Mouse (Mus musculus) embryonic facial prominence, embryonic 15.5 days (tissue): ENCODE data around the gene Haus8. TPM values are rescaled to one million over a fixed set of nuclear protein-coding genes. Genes with fewer than 3 reads are reported as not detected.
"Not testable (repeated sequence)": the region's sequence is repeated elsewhere in the genome, so short reads cannot be mapped to it uniquely, and the experiment has no call there.

Experiments used
- ATAC-seq: fragments of 200-750 bp; cut with Nextera tagmentation; 2 replicates; pipeline ENCODE4 v1.8.0; 2017; ENCODE audit warnings: low read depth, moderate TSS enrichment; ENCODE audit not compliant: insufficient number of reproducible peaks, low FRiP score, low TSS enrichment
- H3K27ac ChIP-seq: fragments of 300-500 bp; sonication (generic); replicated peaks from 2 replicates; pipeline ENCODE4 v1.5.1; 2015; ENCODE audit warnings: mild to moderate bottlenecking, inconsistent platforms
- H3K27me3 ChIP-seq: fragments of 300-500 bp; sonication (generic); 2 replicates; pipeline ENCODE4 v1.6.1; 2015; ENCODE audit warnings: inconsistent platforms
- H3K36me3 ChIP-seq: fragments of 300-500 bp; sonication (generic); 2 replicates; pipeline ENCODE4 v1.6.1; 2015; ENCODE audit warnings: mild to moderate bottlenecking, inconsistent platforms
- H3K4me1 ChIP-seq: fragments of 300-500 bp; sonication (generic); 2 replicates; pipeline ENCODE4 v1.6.1; 2015; ENCODE audit warnings: inconsistent platforms
- H3K4me2 ChIP-seq: fragments of 300-500 bp; sonication (generic); replicated peaks from 2 replicates; pipeline ENCODE4 v1.6.1; 2015; ENCODE audit warnings: mild to moderate bottlenecking, inconsistent platforms
- H3K4me3 ChIP-seq: fragments of 300-500 bp; sonication (generic); replicated peaks from 2 replicates; pipeline ENCODE4 v1.5.1; 2015; ENCODE audit warnings: mild to moderate bottlenecking, inconsistent platforms
- H3K9ac ChIP-seq: fragments of 300-500 bp; sonication (generic); 2 replicates; pipeline ENCODE4 v1.6.1; 2015; ENCODE audit warnings: inconsistent platforms
- H3K9me3 ChIP-seq: fragments of 300-500 bp; sonication (generic); replicated peaks from 2 replicates; pipeline ENCODE4 v1.6.1; 2016; ENCODE audit warnings: inconsistent platforms
- WGBS: fragments of 180-500 bp; shearing (Covaris S2); methylation state at CpG from one replicate; pipeline ENCODE4 v1.1.7; 2015; 5-methylcytosine and 5-hydroxymethylcytosine counted together
- polyA plus RNA-seq: library from polyadenylated mRNA; unstranded; fragments of >200 nt; fragmentation: Nextera tagmentation; extraction: Ambion mirVana; gene quantifications from 2 replicates; pipeline ENCODE4 v1.2.1, GENCODE M21; 2015

The Haus8 gene
- polyA plus RNA-seq, 1 experiment from 2014 or later: 48.6 TPM

- not testable (repeated sequence) for H3K9me3 ChIP-seq
- WGBS: 77% methylated on average over 2 of the region's 2 CpGs
Measured at GRCm38 (mm10) chr8:71286223-71286622, 13.5 kb upstream of the Haus8 start.

GRCm38 (mm10) chr8:71282621-71283020 is 9.9 kb upstream of the Haus8 start:
- no peaks in the 10 kb centered on the region for H3K36me3 ChIP-seq
- no peaks in the 10 kb centered on the region for H3K9me3 ChIP-seq
- H3K4me2 ChIP-seq: no peak overlapping the region
- H3K27ac ChIP-seq: peak overlapping the region; percentile 63
- WGBS: 50% methylated on average over 5 of the region's 5 CpGs
- H3K4me1 ChIP-seq: peaks cover 17% of the 10 kb centered on the region
- H3K9ac ChIP-seq: no peak overlapping the region
- peak; percentile 73; the same call in 1 of the 2 replicates for ATAC-seq
- no peaks in the 10 kb centered on the region for H3K27me3 ChIP-seq
- no peak overlapping the region for H3K4me3 ChIP-seq

More at GRCm38 (mm10) chr8:71286223-71286622, 13.5 kb upstream of the Haus8 start:
- H3K27me3 ChIP-seq, H3K4me2 ChIP-seq, ATAC-seq, H3K9ac ChIP-seq, H3K4me3 ChIP-seq, H3K27ac ChIP-seq: not testable (repeated sequence)
- Histone ChIP-seq H3K4me1 (peaks cover 17% of the 10 kb centered on the region), H3K36me3 (peaks cover 14% of the 10 kb centered on the region)

- H3K4me2 ChIP-seq, H3K9ac ChIP-seq, H3K4me3 ChIP-seq, ATAC-seq, H3K9me3 ChIP-seq, H3K36me3 ChIP-seq, H3K27me3 ChIP-seq: not testable (repeated sequence)
- Histone ChIP-seq H3K4me1 (peaks cover 17% of the 10 kb centered on the region), H3K27ac (peak overlapping the region; percentile 63; the same call in 1 of the 2 replicates)
- 45% methylated on average over 1 of the region's 1 CpGs for WGBS
Measured at GRCm38 (mm10) chr8:71281731-71282130, 9.0 kb upstream of the Haus8 start.

GRCm38 (mm10) chr8:71279409-71279808 is 6.7 kb upstream of the Haus8 start:
- not testable (repeated sequence) for H3K27ac ChIP-seq, H3K4me2 ChIP-seq, H3K27me3 ChIP-seq, H3K9ac ChIP-seq, H3K4me3 ChIP-seq, H3K36me3 ChIP-seq, ATAC-seq, H3K9me3 ChIP-seq
- 68% methylated on average over 1 of the region's 1 CpGs for WGBS
- H3K4me1 ChIP-seq: peaks cover 29% of the 10 kb centered on the region

GRCm38 (mm10) chr8:71276166-71276565 is 3.4 kb upstream of the Haus8 start:
- H3K9me3 ChIP-seq: no peaks in the 10 kb centered on the region
- H3K27me3 ChIP-seq: no peaks in the 10 kb centered on the region
- H3K9ac ChIP-seq: no peak overlapping the region
- no peak overlapping the region for H3K4me3 ChIP-seq
- no peak for ATAC-seq
- no peak overlapping the region for H3K4me2 ChIP-seq
- H3K4me1 ChIP-seq: peaks cover 31% of the 10 kb centered on the region
- H3K36me3 ChIP-seq: 0 out of 2 replicates have a peak, but pooled peaks cover 4% of the 10 kb centered on the region
- WGBS: 87% methylated on average over 3 of the region's 3 CpGs
- H3K27ac ChIP-seq: no peak overlapping the region

- no peak for ATAC-seq
- H3K9me3 ChIP-seq: no peaks in the 10 kb centered on the region
- H3K27ac ChIP-seq: no peak overlapping the region
- H3K4me3 ChIP-seq: no peak overlapping the region
- 0 out of 2 replicates have a peak overlapping the region, but pooled peaks have one; percentile 78 for H3K4me2 ChIP-seq
- H3K36me3 ChIP-seq: 0 out of 2 replicates have a peak, but pooled peaks cover 4% of the 10 kb centered on the region
- no peak overlapping the region for H3K9ac ChIP-seq
- H3K27me3 ChIP-seq: no peaks in the 10 kb centered on the region
- H3K4me1 ChIP-seq: peaks cover 31% of the 10 kb centered on the region
Measured at GRCm38 (mm10) chr8:71274478-71274877, 1.7 kb upstream of the Haus8 start.

GRCm38 (mm10) chr8:71273151-71273510 is 397 bp upstream of the Haus8 start:
- Histone ChIP-seq H3K27me3 (no peaks in the 10 kb centered on the region), H3K9ac (peak overlapping the region; percentile 49), H3K36me3 (0 out of 2 replicates have a peak, but pooled peaks cover 4% of the 10 kb centered on the region), H3K4me2 (peak overlapping the region; percentile 78), H3K4me1 (peaks cover 31% of the 10 kb centered on the region), H3K4me3 (peak overlapping the region; percentile 89), H3K9me3 (no peaks in the 10 kb centered on the region), H3K27ac (peak overlapping the region; percentile 83)
- under 1% methylated on average over 14 of the region's 14 CpGs for WGBS
- no peak for ATAC-seq

GRCm38 (mm10) chr8:71271630-71272029 is 1.1 kb downstream of the Haus8 start:
- no peaks in the 10 kb centered on the region for H3K9me3 ChIP-seq
- peak overlapping the region; percentile 60; the same call in 1 of the 2 replicates for H3K9ac ChIP-seq
- no peaks in the 10 kb centered on the region for H3K27me3 ChIP-seq

GRCm38 (mm10) chr8:71268286-71268685 is 4.4 kb downstream of the Haus8 start:
- not testable (repeated sequence) for H3K27me3 ChIP-seq, H3K4me2 ChIP-seq, H3K9ac ChIP-seq, H3K9me3 ChIP-seq, H3K27ac ChIP-seq, H3K4me1 ChIP-seq, H3K4me3 ChIP-seq, ATAC-seq, H3K36me3 ChIP-seq
- whole genome bisulfite sequencing: 90% methylated on average over 6 of the region's 6 CpGs

More at GRCm38 (mm10) chr8:71271630-71272029, 1.1 kb downstream of the Haus8 start:
- Histone ChIP-seq H3K4me1 (peaks cover 31% of the 10 kb centered on the region), H3K4me3 (peak overlapping the region; percentile 89), H3K36me3 (0 out of 2 replicates have a peak, but pooled peaks cover under 1% of the 10 kb centered on the region), H3K27ac (peak overlapping the region; percentile 83), H3K4me2 (peak overlapping the region; percentile 78)
- 17% methylated on average over 5 of the region's 5 CpGs for WGBS
- no peak for ATAC-seq

GRCm38 (mm10) chr8:71267690-71268089 is 5.0 kb downstream of the Haus8 start:
- no peak for ATAC-seq
- peaks cover 6% of the 10 kb centered on the region; the same call in 1 of the 2 replicates for H3K36me3 ChIP-seq
- H3K27ac ChIP-seq: no peak overlapping the region
- peaks cover 6% of the 10 kb centered on the region for H3K4me1 ChIP-seq
- H3K27me3 ChIP-seq: no peaks in the 10 kb centered on the region
- no peaks in the 10 kb centered on the region for H3K9me3 ChIP-seq
- no peak overlapping the region for H3K4me2 ChIP-seq
- WGBS: 95% methylated on average over 2 of the region's 2 CpGs
- no peak overlapping the region for H3K9ac ChIP-seq
- no peak overlapping the region for H3K4me3 ChIP-seq

GRCm38 (mm10) chr8:71261234-71261633 is 11.5 kb downstream of the Haus8 start:
- no peak overlapping the region for H3K9ac ChIP-seq
- H3K4me1 ChIP-seq: no peaks in the 10 kb centered on the region
- no peak overlapping the region for H3K27ac ChIP-seq
- H3K4me2 ChIP-seq: no peak overlapping the region
- no peaks in the 10 kb centered on the region for H3K9me3 ChIP-seq
- ATAC-seq: no peak
- no peak overlapping the region for H3K4me3 ChIP-seq
- H3K27me3 ChIP-seq: no peaks in the 10 kb centered on the region
- H3K36me3 ChIP-seq: peaks cover 33% of the 10 kb centered on the region

- H3K36me3 ChIP-seq: peaks cover 48% of the 10 kb centered on the region
- no peak for ATAC-seq
- H3K4me1 ChIP-seq: no peaks in the 10 kb centered on the region
- no peak overlapping the region for H3K27ac ChIP-seq
- H3K9ac ChIP-seq: no peak overlapping the region
- 88% methylated on average over 3 of the region's 3 CpGs for WGBS
- no peak overlapping the region for H3K4me2 ChIP-seq
- H3K4me3 ChIP-seq: no peak overlapping the region
- H3K9me3 ChIP-seq: no peaks in the 10 kb centered on the region
- no peaks in the 10 kb centered on the region for H3K27me3 ChIP-seq
Measured at GRCm38 (mm10) chr8:71256545-71257232, 16.0 kb downstream of the Haus8 start.
